Mouse (Mus musculus) small intestine, adult 2 months (tissue): ENCODE data around the gene Klk10. TPM values are rescaled to one million over a fixed set of nuclear protein-coding genes. Genes with fewer than 3 reads are reported as not detected.

Experiments used
- H3K27ac ChIP-seq: fragments of 200-500 bp; 2 replicates; pipeline ENCODE4 v1.5.1; 2012; ENCODE audit warnings: low read depth, low read length, control low read depth, inconsistent platforms; ENCODE audit not compliant: insufficient read depth
- H3K27me3 ChIP-seq: fragments of 200-500 bp; 2 replicates; pipeline ENCODE4 v1.6.1; 2012; ENCODE audit warnings: mild to moderate bottlenecking, moderate library complexity, low read length, inconsistent platforms; ENCODE audit not compliant: control insufficient read depth, insufficient read depth
- H3K36me3 ChIP-seq: fragments of 200-500 bp; 2 replicates; pipeline ENCODE4 v1.6.1; 2012; ENCODE audit warnings: mild to moderate bottlenecking, low read length, control low read depth, inconsistent platforms; ENCODE audit not compliant: control insufficient read depth, insufficient read depth
- H3K4me1 ChIP-seq: fragments of 200-500 bp; 2 replicates; pipeline ENCODE4 v1.6.1; 2012; ENCODE audit warnings: low read length, inconsistent platforms, mixed read lengths; ENCODE audit not compliant: control insufficient read depth, insufficient read depth, insufficient read length
- H3K4me3 ChIP-seq: fragments of 200-500 bp; 2 replicates; pipeline ENCODE4 v1.5.1; 2012; ENCODE audit warnings: low read depth, mild to moderate bottlenecking, control low read depth, inconsistent platforms, low read length, moderate library complexity
- CTCF ChIP-seq: fragments of 200-500 bp; IDR thresholded peaks from 2 replicates; pipeline ENCODE4 v1.5.1; 2012; ENCODE audit warnings: low read depth, mild to moderate bottlenecking, control low read depth, inconsistent platforms, low read length, moderate library complexity, mixed read lengths; ENCODE audit not compliant: insufficient replicate concordance, insufficient read length; ENCODE audit errors: extremely low read depth
- POLR2A ChIP-seq: fragments of 200-500 bp; IDR thresholded peaks from 2 replicates; pipeline ENCODE4 v1.6.1; 2012; ENCODE audit warnings: low read depth, mild to moderate bottlenecking, control low read depth, inconsistent platforms, low read length, moderate library complexity
- WGBS: fragments of 180-500 bp; shearing (Covaris S2); methylation state at CpG from one replicate; pipeline ENCODE4 v1.1.7; 2018; 5-methylcytosine and 5-hydroxymethylcytosine counted together
- polyA plus RNA-seq: library from polyadenylated mRNA; depleted of rRNA; stranded (reverse); fragments of >200 nt; gene quantifications from 2 replicates; pipeline ENCODE4 v1.2.3, GENCODE M21; 2012; rRNA removed

Gene Klk10
- polyA plus RNA-seq, 1 experiment = 0.19 TPM

DNA sequence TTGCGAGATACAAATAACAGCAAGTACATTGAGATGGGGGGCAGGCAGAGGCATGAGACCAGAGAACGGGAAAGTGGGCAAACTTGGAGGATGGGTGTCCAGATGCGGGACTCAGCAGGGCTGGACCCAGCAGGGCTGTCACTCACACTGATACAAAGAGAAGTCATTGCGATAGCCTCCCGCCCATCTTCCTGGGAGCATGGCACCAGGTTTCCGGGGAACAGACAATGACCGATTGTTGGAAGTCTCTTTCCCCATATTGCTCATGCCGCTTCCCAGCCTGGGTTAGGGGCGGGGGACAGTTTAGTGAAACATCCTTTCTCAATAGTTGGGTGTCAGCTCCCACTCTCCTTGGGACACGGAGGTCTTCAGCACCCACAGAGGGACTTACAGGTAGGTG lies 43.4 kb downstream of the Klk10 start, which contains the start of gene Klk6:
TSS of gene Klk6 (plus strand) at position 301 of the 400 bp plus-strand sequence.
- no peaks in the 10 kb centered on the region for H3K4me1 ChIP-seq
- no peaks in the 10 kb centered on the region for H3K27me3 ChIP-seq
- TF ChIP-seq CTCF (no peak), POLR2A (no peak)
- H3K4me3 ChIP-seq = no peak within 1 kb of the TSS
- 77% methylated on average over 10 of the region's 10 CpGs for WGBS
- no peaks in the 10 kb centered on the region for H3K36me3 ChIP-seq
- H3K27ac ChIP-seq = no peak within 1 kb of the TSS

GRCm38 (mm10) chr7:43826056-43826455 lies 45.2 kb downstream of the Klk10 start:
- Histone ChIP-seq H3K27ac (no peak overlapping the region), H3K4me3 (no peak overlapping the region), H3K36me3 (no peaks in the 10 kb centered on the region), H3K4me1 (no peaks in the 10 kb centered on the region), H3K27me3 (no peaks in the 10 kb centered on the region)
- WGBS = 64% methylated on average over 5 of the region's 5 CpGs
- TF ChIP-seq CTCF = no peak
- TF ChIP-seq POLR2A = no peak

DNA sequence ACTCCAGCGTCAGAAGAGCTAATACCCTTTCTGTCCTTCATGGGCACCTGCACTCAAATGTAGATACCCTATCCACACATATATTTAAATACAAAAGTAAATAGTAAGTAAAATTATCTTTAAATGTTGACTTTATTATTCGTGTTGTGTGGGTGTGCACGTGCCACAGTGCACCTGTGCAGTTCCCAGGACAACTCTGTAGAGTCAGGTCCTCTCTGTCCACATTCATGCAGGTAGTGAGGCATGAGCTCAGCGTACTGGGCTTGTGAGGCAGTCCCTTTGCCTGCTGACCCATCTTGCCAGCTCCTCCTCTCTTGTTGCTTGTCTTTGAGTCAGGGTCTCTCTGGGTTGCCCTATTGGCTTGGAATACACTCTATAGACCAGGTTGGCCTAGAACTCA lies 46.9 kb downstream of the Klk10 start:
- 66% methylated on average over 4 of the region's 4 CpGs for whole genome bisulfite sequencing
- H3K4me1 ChIP-seq = no peaks in the 10 kb centered on the region
- TF ChIP-seq POLR2A (no peak), CTCF (no peak)
- no peak overlapping the region for H3K4me3 ChIP-seq
- H3K27ac ChIP-seq = no peak overlapping the region
- no peaks in the 10 kb centered on the region for H3K36me3 ChIP-seq
- no peaks in the 10 kb centered on the region for H3K27me3 ChIP-seq

DNA sequence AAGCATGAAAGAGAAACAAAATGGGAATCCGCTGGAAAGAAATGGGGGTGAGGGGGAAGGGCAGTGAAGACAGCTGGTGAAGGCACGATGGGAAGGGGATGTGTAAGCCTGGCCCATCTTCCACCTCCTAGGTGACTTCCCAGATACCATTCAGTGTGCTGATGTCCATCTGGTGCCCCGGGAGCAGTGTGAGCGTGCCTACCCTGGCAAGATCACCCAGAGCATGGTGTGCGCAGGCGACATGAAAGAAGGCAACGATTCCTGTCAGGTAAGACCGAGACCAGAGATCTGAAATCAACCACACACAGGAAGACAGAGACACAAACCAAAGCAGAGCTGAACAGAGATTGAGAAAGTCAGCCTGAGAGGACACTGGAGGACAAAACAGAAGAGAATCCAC lies 48.2 kb downstream of the Klk10 start:
- TF ChIP-seq CTCF (no peak), POLR2A (no peak)
- Histone ChIP-seq H3K4me3 (no peak overlapping the region), H3K36me3 (no peaks in the 10 kb centered on the region), H3K27ac (no peak overlapping the region), H3K27me3 (no peaks in the 10 kb centered on the region), H3K4me1 (no peaks in the 10 kb centered on the region)
- whole genome bisulfite sequencing = 88% methylated on average over 8 of the region's 8 CpGs

Other genes starting within 250 kb of the Klk10 start
- gene Cd33, start 236.6 kb upstream of the Klk10 start, polyA plus RNA-seq = 3.0 and 4.7 TPM in 2 replicates
- 0.28 and 0.36 TPM in 2 replicates for gene Zfp658, start 218.8 kb upstream of the Klk10 start, polyA plus RNA-seq
- gene Zfp719, start 201.4 kb upstream of the Klk10 start, polyA plus RNA-seq = 0.63 and 0.91 TPM in 2 replicates
- 0.05 TPM in 1 of 2 replicates, not detected in the other for gene Zfp819, start 173.9 kb upstream of the Klk10 start, polyA plus RNA-seq
- 42.7 and 57.8 TPM in 2 replicates for gene Ceacam18, start 146.3 kb upstream of the Klk10 start, polyA plus RNA-seq
- gene Siglece, start 120.9 kb upstream of the Klk10 start, polyA plus RNA-seq = 2.2 and 3.0 TPM in 2 replicates
- 7.6 and 9.7 TPM in 2 replicates for gene Ctu1, start 109.0 kb upstream of the Klk10 start, polyA plus RNA-seq
- gene Klk14, start 90.6 kb upstream of the Klk10 start, polyA plus RNA-seq = 0.09 TPM in 1 of 2 replicates, not detected in the other
- gene Klk13, start 68.5 kb upstream of the Klk10 start, polyA plus RNA-seq = 0.09 TPM in 1 of 2 replicates, not detected in the other
- not detected in 2 replicates for gene Klk12, start 12.1 kb upstream of the Klk10 start, polyA plus RNA-seq
- gene Klk11, start 6.4 kb upstream of the Klk10 start, polyA plus RNA-seq = not detected in 2 replicates
- gene Klk9, start 10.9 kb downstream of the Klk10 start, polyA plus RNA-seq = 0.15 TPM in 1 of 2 replicates, not detected in the other
- 3.6 and 4.4 TPM in 2 replicates for gene Klk8, start 16.5 kb downstream of the Klk10 start, polyA plus RNA-seq
- gene Klk7, start 30.3 kb downstream of the Klk10 start, polyA plus RNA-seq = not detected in 2 replicates
- gene Klk6, start 43.5 kb downstream of the Klk10 start, polyA plus RNA-seq = 0.22 TPM in 1 of 2 replicates, not detected in the other
- not detected in 2 replicates for gene Klk5, start 60.9 kb downstream of the Klk10 start, polyA plus RNA-seq
- not detected in 2 replicates for gene Klk4, start 100.1 kb downstream of the Klk10 start, polyA plus RNA-seq
- not detected in 2 replicates for gene Klk15, start 152.7 kb downstream of the Klk10 start, polyA plus RNA-seq
- 0.43 TPM in 1 of 2 replicates, not detected in the other for gene Klk1b8, start 169.6 kb downstream of the Klk10 start, polyA plus RNA-seq
- gene Klk1b1, start 185.7 kb downstream of the Klk10 start, polyA plus RNA-seq = not detected in 2 replicates
- gene Klk1b9, start 195.0 kb downstream of the Klk10 start, polyA plus RNA-seq = not detected in 2 replicates
- 8.5 TPM in 1 of 2 replicates, not detected in the other for gene Klk1b11, start 214.8 kb downstream of the Klk10 start, polyA plus RNA-seq
- gene Klk1b26, start 231.1 kb downstream of the Klk10 start, polyA plus RNA-seq = 0.13 TPM in 1 of 2 replicates, not detected in the other